Mouse (Mus musculus): ENCODE data around the gene Ncor2.

The Ncor2 gene

DNA sequence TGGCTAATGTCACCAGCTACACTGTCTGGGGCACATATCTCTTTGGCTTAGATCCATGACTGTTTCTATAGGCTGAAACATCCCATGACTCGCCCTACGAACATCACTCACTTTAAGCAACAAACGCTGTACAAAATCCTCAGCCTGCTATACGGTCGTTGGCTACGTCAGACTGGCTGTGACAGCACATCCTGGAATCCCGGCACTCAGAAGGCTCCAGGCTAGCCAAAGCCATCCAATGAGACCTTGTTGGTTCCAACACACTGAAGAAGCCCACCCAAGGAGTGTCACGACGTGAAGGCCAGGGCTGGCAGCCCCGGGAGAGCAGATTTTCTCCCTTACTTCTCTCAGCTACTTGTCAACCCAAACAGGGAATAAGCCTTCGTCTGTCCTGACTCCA, 82.7 kb downstream of the Ncor2 start:
- no peak for DNase-seq (ENCODE audit: low spot score in 2 of 2)

DNA sequence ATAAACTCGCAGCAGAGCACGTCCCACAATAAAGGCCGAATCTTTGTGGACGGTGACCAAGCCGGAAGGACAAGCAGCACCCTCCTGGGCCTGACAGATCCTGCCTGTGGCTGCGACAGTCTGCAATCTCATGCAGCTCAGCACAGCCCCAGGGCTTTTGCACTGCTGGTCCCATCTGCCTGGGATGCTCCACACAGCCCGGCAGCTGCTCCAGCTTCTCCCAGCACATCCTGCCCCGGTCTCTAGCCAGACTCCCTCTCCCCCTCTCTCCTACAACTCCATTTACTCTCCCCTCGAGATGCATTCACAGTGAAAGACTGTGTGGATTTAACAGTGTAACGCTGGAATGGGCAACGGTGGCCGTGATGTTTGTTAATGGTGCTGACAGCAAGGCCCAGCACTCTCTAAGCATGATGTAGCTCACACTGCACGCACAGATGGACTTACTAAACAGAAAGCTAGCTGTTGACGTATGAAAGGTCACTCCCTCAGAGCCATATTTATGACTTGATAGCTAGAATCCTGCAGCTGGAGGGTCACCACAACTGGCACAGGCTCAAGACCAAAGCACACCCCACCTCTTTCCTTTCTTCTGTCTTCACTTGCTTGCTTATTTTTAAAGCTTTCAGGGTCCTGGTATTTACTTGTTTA, 83.4 kb downstream of the Ncor2 start:
- no peak for DNase-seq (ENCODE audit: low spot score in 2 of 2)

DNA sequence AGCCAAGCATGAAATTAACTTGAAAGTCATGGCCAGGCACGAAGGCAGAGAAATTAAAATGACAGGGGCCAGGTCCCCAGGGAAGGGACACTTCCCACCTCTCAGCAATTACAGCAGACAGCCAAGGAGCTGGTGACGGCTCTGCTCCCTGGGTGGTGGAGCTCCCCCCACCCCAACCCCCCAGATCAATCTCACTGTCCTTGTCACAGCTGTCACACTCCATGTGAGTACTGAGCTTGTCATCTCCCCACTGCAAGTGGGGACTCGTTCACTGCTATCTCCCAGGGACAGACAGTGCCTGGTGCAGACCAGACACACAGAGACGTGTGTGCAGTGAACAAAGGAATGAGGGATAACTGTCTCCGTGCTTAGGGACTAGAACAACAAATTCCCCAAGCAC, 85.2 kb downstream of the Ncor2 start:
- no peak for DNase-seq (ENCODE audit: low spot score in 2 of 2)

DNA sequence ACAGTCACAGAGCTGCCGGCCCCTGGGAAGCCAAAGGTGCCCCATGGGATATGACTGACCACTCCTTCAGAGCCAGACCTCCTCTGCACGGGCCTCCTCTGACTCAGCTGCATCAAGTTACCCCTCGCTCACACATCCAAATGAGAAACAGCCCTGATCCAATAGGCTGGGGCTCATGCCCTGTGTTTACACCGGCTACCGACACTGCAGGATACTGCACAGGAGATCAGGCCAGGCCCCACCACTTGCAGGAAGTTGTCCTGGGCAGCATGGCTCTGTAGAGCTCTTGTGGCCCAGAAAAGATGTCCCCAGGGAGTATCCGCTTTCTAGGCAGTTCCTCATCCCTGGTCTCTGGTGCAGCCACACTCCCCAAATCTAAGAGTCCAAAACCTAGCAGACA, 90.9 kb downstream of the Ncor2 start:
- DNase-seq (ENCODE audit: low spot score in 2 of 2): no peak

DNA sequence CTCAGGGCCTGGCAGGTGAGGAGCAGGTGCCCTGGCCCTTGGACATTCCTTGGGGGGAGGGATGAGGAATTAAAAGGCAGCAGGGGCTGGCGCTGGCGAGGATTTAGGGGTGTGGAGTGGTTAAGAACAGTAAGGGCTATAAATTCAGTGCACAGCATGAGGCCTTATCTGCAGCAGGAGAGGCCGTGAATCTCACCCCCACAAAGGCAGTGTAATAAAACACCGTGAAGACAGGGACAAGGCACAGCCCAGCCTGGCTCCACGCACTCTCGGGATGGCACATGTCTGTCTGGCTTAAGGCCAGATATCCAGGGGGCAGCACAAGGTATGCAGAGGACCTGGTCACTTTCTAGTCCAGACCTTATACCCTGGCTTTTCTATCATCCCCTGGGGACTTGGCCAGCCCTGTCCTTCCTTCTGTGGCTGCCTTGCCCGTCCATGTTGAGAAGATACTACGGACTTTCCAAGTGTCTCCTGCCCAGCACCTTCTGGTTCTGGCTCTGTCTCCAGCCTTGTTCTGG, 93.9 kb downstream of the Ncor2 start:
- DNase-seq (ENCODE audit: low spot score in 2 of 2): no peak

DNA sequence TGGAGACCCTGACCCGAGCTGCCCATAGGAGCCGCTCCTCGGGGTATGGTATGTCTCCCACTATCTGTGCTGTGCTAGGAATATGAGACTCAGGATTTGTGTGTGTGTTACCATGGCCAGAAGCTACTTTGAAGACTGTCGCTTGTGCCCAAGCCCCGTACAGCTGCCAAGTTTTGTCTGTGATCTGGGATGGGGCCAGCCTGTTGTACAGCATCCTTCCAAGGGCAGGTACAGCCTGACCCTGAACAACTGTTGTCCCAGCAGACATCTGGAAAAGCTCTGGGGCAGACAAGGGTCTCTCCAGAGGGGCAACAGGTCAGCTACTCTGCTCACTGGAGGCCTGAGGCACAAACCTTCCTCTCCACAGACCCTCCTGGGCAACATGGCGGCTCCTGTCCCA, 95.3 kb downstream of the Ncor2 start:
- no peak for DNase-seq (ENCODE audit: low spot score in 2 of 2)

DNA sequence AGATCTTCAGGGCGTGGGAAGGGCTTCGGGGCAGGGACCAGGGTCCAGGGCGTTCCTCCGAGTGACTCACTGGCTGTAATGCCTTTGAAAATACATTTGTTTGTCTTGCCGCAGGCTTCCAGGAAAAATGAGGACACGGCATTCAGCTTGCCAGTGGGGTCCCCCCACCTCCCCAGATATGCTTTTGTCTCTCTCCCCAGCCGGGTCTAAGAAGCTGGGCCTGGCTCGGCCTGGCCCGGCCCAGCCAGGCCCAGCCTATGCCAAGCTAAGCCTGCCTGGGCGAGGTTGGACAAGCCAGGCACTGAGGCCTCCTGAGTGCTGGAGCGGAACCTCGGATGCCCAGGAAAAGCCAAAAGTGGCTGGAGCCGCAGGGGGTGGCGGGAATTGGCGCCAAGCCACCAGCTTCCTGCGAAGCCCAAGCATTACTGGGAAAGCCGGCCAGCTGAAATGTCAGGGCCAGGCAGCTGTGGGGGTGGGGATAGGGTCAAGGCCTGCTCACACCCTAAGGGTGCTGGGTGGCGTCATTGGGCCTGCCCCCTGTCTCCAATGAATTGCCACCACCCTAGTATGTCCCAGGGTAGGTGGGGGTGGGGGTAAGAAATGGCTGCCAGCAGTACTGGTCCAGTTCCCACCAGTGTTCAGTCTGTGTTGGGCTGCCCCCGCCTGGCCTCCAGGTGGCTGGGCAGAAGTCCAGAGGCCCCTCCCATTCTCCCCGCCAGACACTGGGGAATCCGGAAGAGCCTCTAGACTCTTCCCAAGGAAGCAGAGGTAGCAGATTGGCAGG, 97.5 kb downstream of the Ncor2 start:
- peak; percentile 27 to 28 for DNase-seq (ENCODE audit: low spot score in 2 of 2)

DNA sequence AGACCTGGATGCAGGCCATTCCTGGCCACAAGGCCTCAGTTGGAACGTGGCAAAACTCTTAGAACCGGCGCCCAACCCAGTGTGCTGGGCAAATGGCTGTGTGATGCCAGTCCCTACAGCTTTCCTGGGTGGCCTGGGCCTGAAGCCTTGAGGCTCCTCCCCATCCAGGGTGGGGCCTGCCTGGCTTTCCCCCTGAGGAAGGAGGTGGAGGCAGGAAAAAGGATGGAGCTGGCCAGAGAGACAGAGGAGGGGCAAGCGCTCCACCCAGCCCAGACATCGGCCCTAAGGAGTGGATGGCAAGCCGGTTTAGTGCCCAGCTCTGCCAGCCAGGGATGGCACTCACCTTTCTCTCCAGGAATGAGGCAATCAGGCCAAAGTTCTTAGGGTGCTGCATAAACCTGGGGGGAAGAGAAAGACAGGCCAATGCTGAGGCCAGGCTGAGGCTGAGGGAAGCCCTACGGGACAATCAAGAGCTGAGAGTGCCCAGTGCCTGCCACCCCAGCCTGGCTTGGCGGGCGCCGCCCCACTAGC, 98.2 kb downstream of the Ncor2 start:
- no peak for DNase-seq (ENCODE audit: low spot score in 2 of 2)

DNA sequence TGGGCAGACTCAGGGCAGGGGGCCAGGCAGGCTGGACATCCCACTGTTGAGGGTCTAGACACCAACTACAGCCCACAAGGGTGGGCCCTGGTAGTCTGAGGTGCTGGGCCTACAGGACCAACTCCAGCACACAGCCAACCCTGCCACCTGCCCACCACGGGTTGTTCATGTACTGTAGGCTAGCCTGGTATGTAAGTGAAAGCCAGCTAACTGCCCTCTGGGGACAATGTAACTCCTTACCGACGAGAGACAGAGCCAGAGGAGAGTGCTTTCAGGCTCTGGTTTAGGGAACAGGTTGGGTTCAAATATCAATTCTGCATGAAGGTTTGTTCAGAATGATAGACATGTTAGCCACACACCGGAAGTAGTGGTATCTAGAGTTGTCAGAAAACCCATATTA, 98.7 kb downstream of the Ncor2 start:
- no peak for DNase-seq (ENCODE audit: low spot score in 2 of 2)

DNA sequence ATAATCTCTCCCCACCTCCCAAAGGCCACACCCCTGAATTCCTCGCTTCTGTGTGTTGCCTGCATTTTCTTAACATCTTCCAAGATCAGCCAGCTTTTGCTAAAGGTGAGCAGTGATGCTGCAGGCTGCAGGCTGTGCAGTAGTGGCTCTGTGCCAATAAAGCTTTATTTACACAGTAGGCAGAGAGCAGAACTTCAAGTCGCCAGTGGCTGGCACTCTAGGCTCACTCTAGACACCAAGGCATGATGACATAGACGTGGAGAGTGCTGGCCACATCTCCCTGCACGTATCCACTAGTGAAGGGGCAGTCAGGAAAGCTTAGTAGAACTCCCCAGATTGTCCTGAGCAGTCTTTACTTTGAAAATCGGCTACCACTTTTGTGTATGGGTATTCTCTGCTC, 100.8 kb downstream of the Ncor2 start:
- DNase-seq (ENCODE audit: low spot score in 2 of 2): no peak

DNA sequence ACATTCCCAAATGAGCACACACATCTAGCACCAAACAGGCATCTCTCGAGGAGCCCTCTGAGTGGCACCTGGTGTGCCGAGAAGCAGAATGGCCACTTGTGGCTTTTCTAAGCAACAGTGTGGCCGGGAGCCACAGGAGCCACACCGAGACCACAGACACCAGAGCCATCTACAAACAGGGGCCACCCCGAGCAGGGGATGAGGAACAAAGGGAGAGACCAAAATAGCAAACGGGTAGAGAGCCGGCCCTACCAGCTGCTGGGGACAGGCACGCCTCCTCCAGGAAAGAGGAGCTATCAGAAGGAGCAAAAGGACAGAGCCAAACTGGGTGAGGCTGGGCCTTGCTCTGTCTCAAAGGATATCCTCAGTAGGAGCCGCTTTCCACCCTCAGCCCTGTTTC, 102.8 kb downstream of the Ncor2 start:
- no peak for DNase-seq (ENCODE audit: low spot score in 2 of 2)

DNA sequence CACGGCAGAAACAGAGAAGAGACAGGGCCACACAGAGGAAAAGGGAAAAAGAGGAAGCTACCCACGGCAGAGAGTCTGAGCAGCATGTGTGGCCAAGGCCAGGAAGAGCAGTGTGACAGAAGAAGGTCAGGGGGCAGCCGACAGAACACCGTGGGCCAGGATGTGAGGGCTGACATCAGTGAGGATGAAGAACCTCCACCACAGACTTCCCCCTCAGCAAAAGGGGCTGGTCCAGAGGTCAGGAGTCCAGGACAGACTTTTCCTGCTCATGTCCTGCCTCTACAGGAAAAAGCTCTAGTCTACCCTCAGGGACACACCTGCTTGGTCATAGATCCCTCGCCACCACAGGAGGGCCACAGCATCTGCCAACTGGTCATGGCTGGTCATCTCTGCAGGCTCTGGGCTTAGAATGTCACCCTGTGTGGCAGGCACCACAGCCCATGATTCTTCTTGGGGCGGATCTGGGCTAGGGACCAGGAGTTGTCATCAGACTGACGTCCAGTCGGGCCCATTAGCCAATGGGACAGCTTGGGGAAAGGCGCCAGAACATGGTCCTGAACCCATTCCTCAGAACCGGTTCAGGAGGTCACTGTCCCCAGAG, 104.3 kb downstream of the Ncor2 start:
- DNase-seq (ENCODE audit: low spot score in 2 of 2): peak; percentile 52

DNA sequence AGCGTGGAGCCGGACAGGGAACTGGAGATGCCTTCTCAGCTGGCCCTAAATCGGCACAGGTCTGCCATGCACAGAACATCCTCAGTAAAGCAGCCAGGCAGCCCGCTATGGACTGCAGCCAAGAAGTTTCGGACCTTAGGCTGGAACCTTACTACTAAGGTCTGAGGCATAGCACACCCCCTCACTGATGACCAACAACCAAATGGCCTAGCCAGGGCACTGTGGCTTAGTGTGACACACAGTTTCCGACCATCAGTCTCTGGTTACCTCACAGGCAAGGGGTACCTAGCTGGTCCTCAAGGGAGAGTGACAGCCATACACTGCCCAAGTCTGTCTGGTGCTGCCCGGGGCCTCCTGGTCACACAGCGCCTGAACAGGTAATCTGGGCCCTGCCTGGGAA, 105.1 kb downstream of the Ncor2 start:
- no peak for DNase-seq (ENCODE audit: low spot score in 2 of 2)

DNA sequence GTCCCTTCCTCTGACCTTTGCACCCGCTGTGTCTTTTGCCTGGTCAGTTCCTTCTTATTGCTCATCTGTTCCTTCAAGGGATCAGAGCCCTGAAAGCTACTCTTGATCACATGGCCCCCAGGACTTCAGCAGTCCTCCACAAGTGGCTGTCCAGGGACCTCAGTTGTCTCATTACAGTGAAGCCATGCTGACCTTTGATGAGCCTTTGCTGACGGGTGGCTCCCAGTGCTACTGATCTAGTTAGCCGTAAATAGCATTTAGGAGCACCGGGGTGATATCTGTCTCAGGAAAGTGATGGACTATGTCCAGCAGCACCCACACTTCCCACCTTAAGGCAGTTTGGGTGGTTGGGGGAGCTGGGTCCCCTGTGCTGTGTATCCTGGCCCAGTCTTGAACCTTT, 105.7 kb downstream of the Ncor2 start:
- no peak for DNase-seq (ENCODE audit: low spot score in 2 of 2)

DNA sequence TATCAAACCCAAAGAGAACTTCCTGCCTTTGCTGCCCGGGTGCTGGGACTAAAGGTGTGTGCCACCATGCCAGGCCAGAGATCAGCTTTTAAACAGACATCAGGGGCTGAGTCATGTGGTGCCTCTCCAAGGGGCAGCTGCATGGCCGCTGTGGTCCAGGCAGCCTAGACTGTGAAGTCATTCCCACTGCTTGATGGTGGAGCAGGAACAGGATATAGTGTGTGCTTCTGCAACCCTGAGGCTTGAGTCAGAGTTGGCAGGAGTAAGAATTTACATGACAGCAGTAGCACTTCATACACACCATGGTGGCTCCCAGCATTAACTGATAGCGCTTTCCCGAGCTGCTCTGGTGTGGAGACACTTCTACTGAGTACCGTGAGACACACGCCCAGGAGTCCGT, 106.6 kb downstream of the Ncor2 start:
- no peak for DNase-seq (ENCODE audit: low spot score in 2 of 2)

DNA sequence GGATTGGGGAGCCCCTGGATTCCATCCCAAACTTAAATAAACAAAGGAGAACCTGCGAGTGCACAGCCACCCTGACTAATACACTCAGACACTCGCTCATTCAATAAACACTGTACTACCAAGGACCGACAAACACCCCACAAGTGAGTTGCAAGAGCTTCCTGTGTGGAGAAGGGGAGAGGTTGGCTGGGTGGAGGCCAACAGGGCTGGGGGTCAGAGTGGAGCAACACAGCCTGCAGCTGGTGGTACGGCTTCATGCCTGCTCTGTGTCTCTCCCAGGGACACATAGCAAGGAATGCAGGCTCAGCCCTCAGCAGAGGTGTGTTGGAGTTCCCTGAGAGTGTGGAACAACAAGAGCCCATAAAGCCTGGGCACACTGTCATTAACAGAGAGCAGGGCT, 107.1 kb downstream of the Ncor2 start:
- no peak for DNase-seq (ENCODE audit: low spot score in 2 of 2)

DNA sequence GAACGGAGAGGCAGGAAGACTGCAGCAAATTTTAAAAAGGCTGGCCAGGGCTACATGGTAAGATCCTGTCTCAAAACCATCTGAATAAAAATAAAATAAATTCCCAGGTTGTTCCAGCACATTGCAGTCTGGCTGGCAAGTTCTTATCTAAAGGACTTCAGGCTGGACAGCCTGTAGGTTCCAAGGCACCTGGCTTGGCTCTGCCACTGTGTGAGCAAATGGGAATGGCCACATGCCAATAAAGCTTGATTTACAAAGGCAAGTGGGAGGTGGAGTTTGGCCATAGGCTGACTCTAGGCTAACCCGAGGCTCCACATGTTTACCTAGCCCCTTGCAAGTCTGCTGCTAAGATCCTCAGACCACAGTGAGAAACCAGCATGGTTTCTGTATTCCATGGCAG, 108.6 kb downstream of the Ncor2 start:
- DNase-seq (ENCODE audit: low spot score in 2 of 2): no peak

DNA sequence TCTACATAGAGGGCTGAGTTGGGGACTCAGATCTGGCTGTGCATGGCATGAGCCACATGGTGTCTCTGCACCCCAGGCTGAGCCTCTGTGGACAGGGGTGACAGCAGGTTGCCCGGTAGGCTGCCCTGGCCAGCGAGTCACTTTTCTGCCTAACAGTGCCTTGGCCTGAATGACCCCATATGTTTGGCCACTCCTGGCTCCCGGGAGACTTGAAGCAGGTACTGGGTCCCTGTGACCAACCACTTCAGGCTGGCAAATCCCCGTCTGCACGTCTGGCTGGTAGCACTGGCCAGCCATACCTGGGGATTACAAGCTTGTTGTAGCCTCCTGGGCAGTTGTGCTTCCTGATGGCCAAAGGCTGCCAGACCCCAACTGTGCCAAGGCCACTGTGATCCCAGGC, 109.1 kb downstream of the Ncor2 start:
- DNase-seq (ENCODE audit: low spot score in 2 of 2): no peak

DNA sequence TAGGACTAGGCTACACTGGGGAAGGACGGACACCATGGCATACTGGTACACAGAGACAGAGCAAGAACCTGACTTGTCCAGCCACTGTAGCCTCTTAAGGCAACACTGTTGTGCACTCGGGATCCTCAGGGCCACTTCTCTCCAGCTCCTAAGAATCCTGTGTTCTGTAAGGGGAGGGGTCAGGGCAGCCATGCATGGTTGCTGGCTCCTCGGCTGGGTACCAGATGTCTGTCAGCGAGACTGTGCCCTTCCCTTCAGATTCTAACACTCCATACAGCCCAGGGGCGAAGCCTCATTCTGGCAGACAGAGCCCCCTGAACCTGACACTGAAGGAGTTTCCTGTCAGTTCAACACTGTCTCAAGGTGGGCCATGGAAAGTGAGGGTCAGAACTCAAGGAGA, 109.6 kb downstream of the Ncor2 start:
- DNase-seq (ENCODE audit: low spot score in 2 of 2): no peak

DNA sequence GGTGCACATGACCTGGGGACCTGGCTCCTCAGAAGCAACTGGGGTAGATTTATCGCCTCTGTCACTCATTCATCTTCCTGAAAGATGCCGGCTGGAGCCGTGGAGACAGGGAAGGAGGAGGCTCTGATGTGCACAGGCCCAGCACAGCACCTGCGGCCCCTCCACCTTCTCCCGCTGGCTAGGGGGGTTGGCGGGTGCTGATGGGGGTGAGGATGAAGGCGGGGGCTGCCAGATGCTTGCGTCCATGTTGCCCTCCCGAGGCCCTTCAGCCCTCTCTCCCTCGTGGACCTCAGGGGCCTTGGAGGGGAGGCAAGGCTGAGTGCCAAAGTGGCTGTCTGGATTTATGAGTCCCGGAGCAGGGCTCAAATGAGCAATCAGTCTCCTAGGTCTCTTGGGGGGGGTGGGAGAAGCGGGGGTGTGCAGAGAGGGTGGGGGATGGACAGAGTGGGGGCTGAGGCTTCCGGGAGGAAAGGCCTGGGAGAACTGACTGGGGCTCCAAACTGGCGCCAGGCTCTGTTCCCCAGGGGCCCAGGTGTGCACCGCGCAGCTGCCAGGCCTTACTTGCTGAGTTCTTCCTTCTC, 110.6 kb downstream of the Ncor2 start:
- no peak for DNase-seq (ENCODE audit: low spot score in 2 of 2)

DNA sequence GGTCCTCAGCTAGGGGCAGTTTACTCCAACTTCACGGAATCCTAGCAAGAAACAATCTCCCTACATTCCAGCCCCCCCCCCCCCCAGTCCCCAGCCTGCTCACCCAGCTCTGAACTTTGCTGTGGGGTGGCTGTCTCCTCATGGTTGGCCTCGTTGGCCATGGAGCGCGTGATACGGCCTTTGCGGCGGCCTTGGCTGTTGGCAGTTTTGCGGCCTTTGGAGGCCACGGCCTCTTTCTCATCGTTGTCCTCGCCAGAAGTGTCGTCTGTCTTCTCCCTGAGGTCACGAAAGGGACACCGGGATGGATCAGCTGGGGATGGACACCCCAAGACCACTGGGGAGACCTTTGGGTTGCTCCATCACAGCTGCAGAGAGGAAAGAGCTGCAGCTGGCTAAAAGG, 111.3 kb downstream of the Ncor2 start:
- DNase-seq (ENCODE audit: low spot score in 2 of 2): no peak
